Mouse (Mus musculus) stomach, embryonic 16.5 days (tissue): ENCODE results near the gene Snx33. TPM values are rescaled to one million over a fixed set of nuclear protein-coding genes. Genes with fewer than 3 reads are reported as not detected.

Experiments
- ATAC-seq: fragments of 200-750 bp; cut with Nextera tagmentation; 2 replicates; pipeline ENCODE4 v1.8.0; 2017; ENCODE audit warnings: moderate number of reproducible peaks, moderate TSS enrichment; ENCODE audit not compliant: insufficient read depth, low FRiP score
- H3K27ac ChIP-seq: fragments of 300-500 bp; sonication (generic); 2 replicates; pipeline ENCODE4 v1.5.1; 2014; ENCODE audit warnings: low read length
- H3K27me3 ChIP-seq: fragments of 300-500 bp; sonication (generic); 2 replicates; pipeline ENCODE4 v1.6.1; 2014; ENCODE audit warnings: low read length, control low read depth, mixed read lengths; ENCODE audit not compliant: control insufficient read depth, insufficient read depth
- H3K36me3 ChIP-seq: fragments of 300-500 bp; sonication (generic); 2 replicates; pipeline ENCODE4 v1.6.1; 2014; ENCODE audit warnings: low read length; ENCODE audit not compliant: control insufficient read depth, insufficient read depth
- H3K4me1 ChIP-seq: fragments of 300-500 bp; sonication (generic); 2 replicates; pipeline ENCODE4 v1.6.1; 2014; ENCODE audit warnings: low read length, control low read depth, mixed read lengths; ENCODE audit not compliant: control insufficient read depth, insufficient read depth
- H3K4me2 ChIP-seq: fragments of 300-500 bp; sonication (generic); 2 replicates; pipeline ENCODE4 v1.6.1; 2014; ENCODE audit warnings: low read depth, low read length, mixed read lengths
- H3K4me3 ChIP-seq: fragments of 300-500 bp; sonication (generic); replicated peaks from 2 replicates; pipeline ENCODE4 v1.5.1; 2014; ENCODE audit warnings: mild to moderate bottlenecking, low read length
- H3K9ac ChIP-seq: fragments of 300-500 bp; sonication (generic); 2 replicates; pipeline ENCODE4 v1.6.1; 2014; ENCODE audit warnings: low read length
- H3K9me3 ChIP-seq: fragments of 300-500 bp; sonication (generic); replicated peaks from 2 replicates; pipeline ENCODE4 v1.6.1; 2016; ENCODE audit warnings: low read length, control low read depth; ENCODE audit not compliant: control insufficient read depth
- WGBS: fragments of 180-500 bp; shearing (Covaris S2); extraction: QIAGEN DNeasy Blood & Tissue Kit; methylation state at CpG from one replicate; pipeline ENCODE4 v1.1.7; 2014; 5-methylcytosine and 5-hydroxymethylcytosine counted together
- polyA plus RNA-seq: library from polyadenylated mRNA; unstranded; fragments of >200 nt; fragmentation: Nextera tagmentation; extraction: Ambion mirVana; gene quantifications from 2 replicates; pipeline ENCODE4 v1.2.1, GENCODE M21; 2015

Snx33 gene
- polyA plus RNA-seq, 1 experiment from 2014 or later: 12.9 TPM

GRCm38 (mm10) chr9:56890522-56891250, 37.5 kb downstream of the Snx33 start:
- Histone ChIP-seq H3K27me3 (no peaks in the 10 kb centered on the region), H3K36me3 (peaks cover 8% of the 10 kb centered on the region), H3K27ac (no peak overlapping the region), H3K9me3 (no peaks in the 10 kb centered on the region), H3K4me1 (0 out of 2 replicates have a peak, but pooled peaks cover 11% of the 10 kb centered on the region), H3K4me2 (no peak overlapping the region), H3K9ac (no peak overlapping the region), H3K4me3 (no peak overlapping the region)
- WGBS: 66% methylated on average over 11 of the region's 11 CpGs
- ATAC-seq: no peak

GRCm38 (mm10) chr9:56889817-56890216, 38.4 kb downstream of the Snx33 start:
- H3K9ac ChIP-seq: no peak overlapping the region
- H3K36me3 ChIP-seq: peaks cover 8% of the 10 kb centered on the region
- H3K4me2 ChIP-seq: peak overlapping the region; percentile 46
- WGBS: 15% methylated on average over 14 of the region's 14 CpGs
- no peaks in the 10 kb centered on the region for H3K9me3 ChIP-seq
- H3K27ac ChIP-seq: no peak overlapping the region
- H3K27me3 ChIP-seq: no peaks in the 10 kb centered on the region
- 0 out of 2 replicates have a peak, but pooled peaks cover 11% of the 10 kb centered on the region for H3K4me1 ChIP-seq
- peak overlapping the region; percentile 28 for H3K4me3 ChIP-seq
- peak; percentile 68 for ATAC-seq

- no peaks in the 10 kb centered on the region for H3K9me3 ChIP-seq
- no peaks in the 10 kb centered on the region for H3K27me3 ChIP-seq
- H3K27ac ChIP-seq: no peak overlapping the region
- H3K4me3 ChIP-seq: no peak overlapping the region
- H3K4me2 ChIP-seq: no peak overlapping the region
- no peak for ATAC-seq
- WGBS: 91% methylated on average over 16 of the region's 16 CpGs
- no peak overlapping the region for H3K9ac ChIP-seq
- H3K36me3 ChIP-seq: peaks cover 8% of the 10 kb centered on the region
- peaks cover 5% of the 10 kb centered on the region; the same call in 1 of the 2 replicates for H3K4me1 ChIP-seq
Measured at GRCm38 (mm10) chr9:56887581-56887980, 40.6 kb downstream of the Snx33 start.

- Histone ChIP-seq H3K4me1 (peaks cover 11% of the 10 kb centered on the region; the same call in 1 of the 2 replicates), H3K9ac (no peak overlapping the region), H3K9me3 (no peaks in the 10 kb centered on the region), H3K36me3 (peaks cover 8% of the 10 kb centered on the region), H3K4me3 (no peak overlapping the region), H3K27ac (no peak overlapping the region), H3K4me2 (no peak overlapping the region), H3K27me3 (no peaks in the 10 kb centered on the region)
- 92% methylated on average over 15 of the region's 15 CpGs for WGBS
- no peak for ATAC-seq
Measured at GRCm38 (mm10) chr9:56886601-56887000, 41.6 kb downstream of the Snx33 start.

- Histone ChIP-seq H3K9ac (no peak overlapping the region), H3K36me3 (peaks cover 8% of the 10 kb centered on the region), H3K4me2 (no peak overlapping the region), H3K27ac (no peak overlapping the region), H3K4me1 (peaks cover 11% of the 10 kb centered on the region; the same call in 1 of the 2 replicates), H3K9me3 (no peaks in the 10 kb centered on the region), H3K27me3 (no peaks in the 10 kb centered on the region), H3K4me3 (no peak overlapping the region)
- no peak for ATAC-seq
- 55% methylated on average over 13 of the region's 13 CpGs for WGBS
Measured at GRCm38 (mm10) chr9:56886113-56886512, 42.1 kb downstream of the Snx33 start.

GRCm38 (mm10) chr9:56884328-56884727, 43.8 kb downstream of the Snx33 start:
- H3K4me3 ChIP-seq: no peak overlapping the region
- WGBS: 86% methylated on average over 4 of the region's 4 CpGs
- H3K9me3 ChIP-seq: no peaks in the 10 kb centered on the region
- no peak overlapping the region for H3K9ac ChIP-seq
- no peak overlapping the region for H3K27ac ChIP-seq
- H3K27me3 ChIP-seq: no peaks in the 10 kb centered on the region
- peaks cover 11% of the 10 kb centered on the region; the same call in 1 of the 2 replicates for H3K4me1 ChIP-seq
- H3K4me2 ChIP-seq: no peak overlapping the region
- H3K36me3 ChIP-seq: peaks cover 8% of the 10 kb centered on the region
- ATAC-seq: no peak

- 73% methylated on average over 7 of the region's 7 CpGs for WGBS
- no peak overlapping the region for H3K27ac ChIP-seq
- ATAC-seq: no peak
- H3K27me3 ChIP-seq: no peaks in the 10 kb centered on the region
- H3K9ac ChIP-seq: no peak overlapping the region
- peaks cover 8% of the 10 kb centered on the region for H3K36me3 ChIP-seq
- H3K4me2 ChIP-seq: no peak overlapping the region
- H3K4me3 ChIP-seq: no peak overlapping the region
- no peaks in the 10 kb centered on the region for H3K9me3 ChIP-seq
- peaks cover 11% of the 10 kb centered on the region; the same call in 1 of the 2 replicates for H3K4me1 ChIP-seq
Measured at GRCm38 (mm10) chr9:56883470-56883869, 44.7 kb downstream of the Snx33 start.

- Histone ChIP-seq H3K27me3 (no peaks in the 10 kb centered on the region), H3K4me3 (no peak overlapping the region), H3K9ac (0 out of 2 replicates have a peak overlapping the region, but pooled peaks have one; percentile 5), H3K27ac (peak overlapping the region; percentile 44; the same call in 1 of the 2 replicates), H3K4me1 (peaks cover 11% of the 10 kb centered on the region; the same call in 1 of the 2 replicates), H3K4me2 (no peak overlapping the region), H3K36me3 (peaks cover 4% of the 10 kb centered on the region; the same call in 1 of the 2 replicates), H3K9me3 (no peaks in the 10 kb centered on the region)
- ATAC-seq: peak; percentile 23; the same call in 1 of the 2 replicates
- WGBS: 55% methylated on average over 12 of the region's 12 CpGs
Measured at GRCm38 (mm10) chr9:56882818-56883217, 45.4 kb downstream of the Snx33 start.

GRCm38 (mm10) chr9:56882283-56882682, 45.9 kb downstream of the Snx33 start:
- Histone ChIP-seq H3K9ac (no peak overlapping the region), H3K9me3 (no peaks in the 10 kb centered on the region), H3K4me2 (no peak overlapping the region), H3K36me3 (no peaks in the 10 kb centered on the region), H3K4me1 (peaks cover 11% of the 10 kb centered on the region; the same call in 1 of the 2 replicates), H3K27ac (peak overlapping the region; percentile 44; the same call in 1 of the 2 replicates), H3K27me3 (no peaks in the 10 kb centered on the region), H3K4me3 (no peak overlapping the region)
- WGBS: 56% methylated on average over 4 of the region's 4 CpGs
- no peak for ATAC-seq
